Mouse (Mus musculus) left cerebral cortex, adult 18-20 months (tissue): ENCODE measurements around the gene Atp2b4. TPM values are rescaled to one million over a fixed set of nuclear protein-coding genes. Genes with fewer than 3 reads are reported as not detected.
A peak's percentile ranks its signal among the peaks of the same experiment; 100 is the strongest.

ENCODE experiments used
- DNase-seq, 2 experiments: peaks; one replicate each; pipeline ENCODE4 v3.0.0; 2021 to 2022; ENCODE audit warnings: low spot score in 2 of 2, mixed read lengths in 1 of 2
- long read RNA-seq, 2 experiments: library from polyadenylated mRNA; stranded (forward); transcript quantifications; one replicate each; pipeline ENCODE4 v2.0.0; 2021
- total RNA-seq, 2 experiments: library from RNA; stranded (reverse); gene quantifications; 2 replicates each; pipeline ENCODE4 v1.2.3; 2021

Gene Atp2b4
- 100 to 1,000 TPM; 221 to 267 TPM for total RNA-seq
- long read RNA-seq, experiment 1, partial matches to known transcripts = 5 of 38 reads
- long read RNA-seq, experiment 1, other reads (novel, unspliced or antisense) = 33 of 38 reads
- long read RNA-seq, experiment 2, partial matches to known transcripts = 1 of 12 reads
- long read RNA-seq, experiment 2, other reads (novel, unspliced or antisense) = 11 of 12 reads

DNA sequence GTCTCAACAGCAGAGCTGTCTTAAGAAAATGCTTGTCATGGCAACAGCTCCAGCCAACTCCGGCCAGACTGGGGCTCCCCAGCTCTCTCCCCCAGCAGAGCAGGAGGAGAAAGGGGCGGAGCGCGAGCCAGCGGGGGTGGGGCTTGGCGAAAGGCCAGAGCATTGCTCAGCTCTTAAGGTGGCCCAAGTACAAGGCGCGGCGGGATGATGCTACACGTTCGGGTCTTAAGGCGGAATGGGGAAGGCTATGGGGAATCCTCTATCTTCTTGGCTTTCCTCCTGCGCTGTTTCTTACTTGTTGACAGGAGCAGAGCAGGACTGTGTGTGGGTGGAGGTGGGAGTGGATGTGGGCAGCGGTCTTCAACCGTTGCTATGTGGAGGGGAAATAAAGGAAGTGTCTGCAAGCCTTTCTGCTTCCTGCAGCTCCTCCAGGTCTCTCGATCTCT, at the start of gene Atp2b4:
Gene Atp2b4, minus strand, starts transcription at position 94 of the 446 bp plus-strand sequence.
- peak; percentile 91 to 96 for DNase-seq

DNA sequence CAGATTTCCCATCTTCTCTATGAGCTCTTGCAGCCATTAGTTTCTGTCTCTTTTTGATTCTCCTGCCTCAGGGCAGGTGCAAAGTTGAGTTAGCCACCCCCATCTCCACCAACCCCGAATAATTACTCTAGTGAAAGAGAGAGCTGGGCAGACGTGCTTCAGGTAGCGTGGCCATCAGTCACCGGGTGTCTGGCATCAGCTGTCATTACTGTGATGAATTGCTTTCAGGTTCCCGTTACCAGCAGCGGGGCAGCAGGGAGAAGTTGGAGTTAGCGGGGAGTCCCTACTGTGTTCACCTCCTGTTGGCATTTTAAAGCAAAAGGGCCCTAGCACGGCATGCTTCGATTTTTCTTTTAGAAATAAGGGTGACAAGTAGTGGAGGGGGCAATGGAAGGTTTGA, 43.9 kb upstream of the Atp2b4 start:
- no peak for DNase-seq

DNA sequence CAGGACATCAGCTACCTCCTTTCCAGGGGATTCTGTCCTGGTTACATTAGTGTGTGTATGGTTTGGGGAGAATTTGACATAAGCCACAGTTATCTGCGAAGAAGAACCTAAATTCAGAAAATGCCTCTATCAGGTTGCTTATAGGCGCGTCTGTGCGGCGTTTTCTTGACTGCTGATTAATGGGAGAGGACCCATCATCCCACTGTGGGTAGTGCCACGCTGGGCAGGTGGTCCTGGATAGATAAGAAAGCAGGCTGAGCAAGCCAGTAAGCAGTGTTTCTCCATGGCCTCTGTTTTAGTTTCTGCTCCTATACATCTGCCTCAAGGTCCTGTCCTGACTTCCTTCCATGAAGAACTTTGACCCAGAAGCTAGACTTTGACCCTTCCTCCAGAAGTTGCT, 43.1 kb upstream of the Atp2b4 start:
- no peak for DNase-seq

DNA sequence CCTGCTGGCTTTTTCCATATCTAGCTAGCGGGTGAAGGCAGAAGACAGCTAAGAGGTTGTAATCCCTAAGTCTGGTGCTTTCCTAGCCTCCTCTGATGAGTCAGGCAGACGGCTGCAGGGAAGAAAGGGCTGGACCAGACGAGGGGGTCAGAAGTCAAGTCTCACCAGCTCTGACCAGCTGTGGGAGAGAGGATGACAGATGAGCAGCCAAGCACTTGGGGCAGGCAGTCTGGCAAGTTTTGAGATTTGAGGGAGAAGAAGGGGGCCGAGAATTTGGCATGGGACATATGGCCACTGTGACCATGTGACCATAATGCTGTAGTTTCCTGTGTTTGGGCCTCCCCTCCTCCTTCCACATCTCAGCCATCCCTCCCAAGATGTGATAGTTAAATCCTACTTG, 42.5 kb upstream of the Atp2b4 start:
- no peak for DNase-seq

DNA sequence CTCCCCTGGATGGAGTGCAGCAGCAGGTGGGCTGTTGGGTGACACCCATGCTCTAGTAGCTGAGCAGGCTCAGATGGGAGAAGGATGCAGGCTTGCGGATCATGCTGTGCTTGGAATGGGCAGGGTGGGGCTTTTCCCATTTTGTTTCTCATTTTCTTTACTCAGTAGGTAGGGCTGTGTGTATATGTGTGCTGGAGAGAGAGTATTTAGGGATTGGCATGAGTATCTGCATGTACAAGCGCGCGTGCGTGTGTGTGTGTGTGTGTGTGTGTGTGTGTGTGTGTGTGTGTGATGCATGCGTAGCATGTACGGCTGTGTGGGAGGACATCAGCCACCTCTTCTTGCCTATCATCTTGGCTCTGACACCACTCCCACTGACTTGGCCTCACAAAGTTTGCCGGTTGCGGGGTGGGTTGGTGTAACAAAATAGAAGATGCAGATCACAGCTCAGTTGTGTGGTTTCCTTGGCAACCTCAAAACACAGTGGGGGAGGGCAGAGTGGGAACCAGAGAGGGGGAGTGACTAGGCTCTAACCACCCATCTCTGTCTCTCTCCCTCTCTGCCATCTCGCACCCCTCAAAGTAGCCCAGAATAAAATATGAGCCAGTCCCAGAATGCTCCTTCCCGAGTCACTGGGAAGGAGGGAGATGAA, 41.4 kb upstream of the Atp2b4 start:
- peak; percentile 69 to 76 for DNase-seq

DNA sequence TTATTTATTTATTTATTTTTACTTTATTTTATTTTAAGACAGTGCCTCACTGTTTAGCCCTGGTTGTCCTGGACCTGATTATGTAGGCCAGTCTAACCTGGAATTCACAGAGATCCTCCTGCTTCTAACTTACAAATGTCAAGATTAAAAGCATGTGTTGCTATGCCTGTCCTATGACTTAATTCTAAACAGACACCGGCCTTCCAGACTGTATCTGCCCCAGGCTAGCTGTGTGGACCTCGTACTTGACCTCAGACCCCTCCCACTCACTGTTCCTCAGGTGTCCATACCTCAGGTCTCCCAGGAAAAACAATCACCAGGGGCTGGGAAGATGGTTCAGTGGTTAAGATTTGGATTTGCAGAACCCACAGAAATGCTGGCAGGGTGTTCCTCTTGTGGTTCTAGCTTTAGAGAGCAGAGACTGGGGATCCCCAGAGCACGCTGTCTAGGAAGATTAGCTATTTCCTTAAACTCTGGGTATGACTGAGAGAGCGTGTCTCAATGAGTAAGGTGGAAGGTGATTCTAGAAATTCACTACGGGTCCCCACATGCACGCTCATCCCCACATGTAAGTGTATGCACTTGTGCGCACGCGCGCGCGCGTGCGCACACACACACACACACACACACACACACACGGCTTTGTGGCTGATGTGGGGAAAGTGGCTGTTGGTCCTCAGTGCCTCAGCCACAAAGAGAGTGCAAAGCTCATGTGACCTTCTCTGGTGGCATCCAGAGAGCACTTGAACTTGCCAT, 40.5 kb upstream of the Atp2b4 start:
- no peak for DNase-seq

DNA sequence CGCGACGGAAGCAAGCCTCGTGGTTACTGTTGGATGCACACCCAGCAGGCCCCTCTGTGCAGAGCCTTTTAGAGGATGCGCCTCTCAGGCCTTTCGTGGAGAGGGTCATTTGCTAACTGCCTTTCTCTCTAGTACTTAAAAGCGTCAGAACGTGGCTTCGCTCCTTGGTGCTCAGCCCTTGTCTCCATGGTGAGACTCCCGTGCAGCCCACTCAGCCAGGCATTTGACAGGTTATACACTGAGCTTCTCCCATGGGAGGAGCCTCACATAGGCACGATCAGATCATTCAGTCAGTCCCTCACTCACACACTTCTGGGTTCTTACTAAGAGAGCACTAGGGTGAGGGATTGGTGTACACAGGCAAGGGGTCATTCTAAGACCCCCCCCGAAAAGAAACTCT, 39.7 kb upstream of the Atp2b4 start:
- no peak for DNase-seq

DNA sequence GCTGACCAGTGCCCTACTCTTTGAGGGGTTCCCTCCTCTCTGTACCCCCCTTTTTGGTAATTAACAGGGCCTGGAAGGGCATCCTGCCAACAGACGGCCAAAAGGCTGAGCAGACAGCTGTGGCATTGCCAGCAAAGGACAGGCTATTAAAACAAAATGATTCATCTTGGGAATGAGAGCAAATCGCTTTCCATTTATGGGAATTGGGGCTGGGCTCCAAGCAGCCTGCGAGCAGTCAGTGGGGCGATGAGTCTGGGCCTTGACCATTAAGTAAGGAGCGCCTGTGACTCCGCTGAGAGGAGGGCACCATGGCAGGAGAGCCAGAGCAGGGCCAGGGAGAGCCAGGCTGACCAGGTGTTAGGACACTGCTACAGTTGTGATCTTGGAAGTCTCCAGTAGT, 33.5 kb upstream of the Atp2b4 start:
- no peak for DNase-seq

DNA sequence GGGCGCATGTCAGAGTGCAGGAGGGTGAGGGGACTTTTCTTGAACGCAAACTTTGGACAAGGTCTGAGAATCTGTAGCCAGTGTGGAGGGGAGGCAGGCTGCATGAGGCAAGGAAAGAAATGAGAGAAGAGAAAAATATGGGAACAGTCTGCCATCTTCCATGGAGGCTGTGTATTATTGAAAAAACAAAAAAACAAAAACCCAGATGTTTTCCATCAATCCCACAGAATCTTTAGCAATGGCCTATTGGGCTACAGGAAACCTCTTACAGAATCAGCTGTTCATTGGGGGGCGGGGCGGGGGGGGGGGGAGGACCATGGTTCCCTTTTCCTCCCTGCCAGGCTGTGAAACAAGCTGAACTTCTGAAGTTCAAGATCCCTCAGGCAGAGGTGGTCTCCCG, 31.9 kb upstream of the Atp2b4 start:
- no peak for DNase-seq

DNA sequence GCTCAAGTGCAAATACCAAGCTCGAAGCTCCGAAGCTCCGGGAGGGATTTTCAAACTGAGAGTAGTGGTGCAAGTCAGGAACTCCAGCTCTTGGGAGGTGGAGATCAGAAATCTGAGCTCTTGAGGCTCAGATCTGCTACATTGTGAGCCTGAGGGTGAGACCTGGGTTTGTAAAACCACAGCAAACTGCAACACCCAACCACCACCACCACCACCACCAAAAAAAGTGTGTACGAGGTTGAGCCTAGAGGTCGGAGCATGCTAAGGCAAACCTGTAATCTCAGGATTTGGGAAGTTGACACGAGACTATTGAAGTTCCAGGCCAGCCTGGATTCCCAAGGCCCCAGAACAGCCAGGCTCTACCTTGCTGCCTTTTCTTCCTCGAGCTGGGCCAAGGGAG, 25.4 kb upstream of the Atp2b4 start:
- DNase-seq = no peak

DNA sequence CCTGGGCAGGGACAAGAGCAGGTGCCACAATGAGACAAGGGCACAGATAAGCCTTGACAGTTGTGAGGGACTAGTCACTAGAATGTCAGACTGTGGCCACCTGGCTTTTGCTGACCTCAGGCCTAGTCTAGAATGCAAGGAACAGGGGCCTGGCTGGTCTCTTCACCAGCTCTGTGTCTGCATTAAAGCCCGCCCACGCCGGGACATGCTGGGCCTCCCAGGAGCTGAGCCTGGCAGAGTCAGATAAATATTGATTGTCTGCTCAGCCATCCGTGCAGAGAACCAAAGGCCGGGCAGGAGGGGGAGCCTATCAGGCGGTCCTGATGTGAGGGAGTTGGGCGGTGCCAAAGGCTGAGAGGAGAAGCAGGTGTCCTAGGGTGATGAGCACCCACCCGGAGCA, 24.7 kb upstream of the Atp2b4 start:
- DNase-seq = no peak

DNA sequence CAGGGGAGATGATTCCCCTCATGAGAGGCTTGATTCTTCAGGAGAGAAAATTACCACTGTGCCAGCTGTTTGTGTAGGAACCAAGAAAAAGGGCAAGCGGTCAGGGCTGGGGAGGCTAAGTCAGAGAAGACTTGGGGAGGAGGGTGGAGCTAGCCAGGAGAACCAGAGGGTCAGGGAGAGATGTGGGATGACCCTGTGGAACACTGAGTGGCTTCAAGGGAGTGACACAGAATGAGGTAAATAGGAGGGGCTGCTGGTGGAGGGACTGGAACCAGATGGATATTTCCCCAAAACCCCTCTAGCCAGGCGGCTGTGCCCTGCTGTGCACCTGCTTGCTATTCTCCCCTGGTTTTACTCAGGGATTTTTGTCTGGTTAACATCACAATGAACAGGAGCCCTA, 24.3 kb upstream of the Atp2b4 start:
- no peak for DNase-seq

DNA sequence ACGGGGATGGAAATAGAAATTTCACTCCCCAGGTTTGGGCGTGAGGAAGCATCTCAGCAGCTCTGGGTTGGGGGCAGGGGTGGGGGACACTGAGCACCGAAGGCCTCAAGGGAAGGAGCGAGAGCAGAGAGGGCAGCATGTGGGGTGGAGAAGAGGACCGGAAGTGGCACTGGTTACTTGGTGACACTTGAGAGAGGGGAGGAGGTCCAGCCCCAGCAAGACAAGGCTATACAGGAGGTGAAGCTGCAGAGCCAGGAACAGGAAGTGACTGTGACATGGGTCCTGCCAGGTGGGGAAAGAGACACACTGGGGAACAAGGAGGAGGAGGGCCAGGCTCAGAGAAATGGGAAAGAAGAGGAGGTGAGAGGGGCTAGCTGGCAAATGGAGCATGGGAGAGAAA, 20.3 kb upstream of the Atp2b4 start:
- no peak for DNase-seq

DNA sequence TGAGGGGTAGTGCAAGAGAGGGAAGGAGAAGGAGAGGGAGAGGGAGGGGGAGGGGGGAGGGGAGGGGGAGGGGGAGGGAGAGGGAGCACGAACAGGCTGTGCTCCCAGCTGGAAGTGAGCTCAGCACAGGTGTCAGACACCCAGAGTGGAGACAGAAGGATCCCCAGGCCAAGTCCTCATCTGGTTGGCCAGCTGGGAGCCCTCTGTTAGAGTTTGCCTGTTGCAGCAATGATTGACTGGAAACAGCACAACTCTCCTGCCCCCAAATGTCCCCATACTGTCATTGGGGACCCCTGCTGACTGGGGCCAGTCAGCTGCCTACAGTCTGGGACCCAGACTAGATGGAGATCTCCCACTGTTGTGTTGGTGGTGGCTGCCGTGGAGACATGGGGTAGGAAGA, 19.3 kb upstream of the Atp2b4 start:
- no peak for DNase-seq

DNA sequence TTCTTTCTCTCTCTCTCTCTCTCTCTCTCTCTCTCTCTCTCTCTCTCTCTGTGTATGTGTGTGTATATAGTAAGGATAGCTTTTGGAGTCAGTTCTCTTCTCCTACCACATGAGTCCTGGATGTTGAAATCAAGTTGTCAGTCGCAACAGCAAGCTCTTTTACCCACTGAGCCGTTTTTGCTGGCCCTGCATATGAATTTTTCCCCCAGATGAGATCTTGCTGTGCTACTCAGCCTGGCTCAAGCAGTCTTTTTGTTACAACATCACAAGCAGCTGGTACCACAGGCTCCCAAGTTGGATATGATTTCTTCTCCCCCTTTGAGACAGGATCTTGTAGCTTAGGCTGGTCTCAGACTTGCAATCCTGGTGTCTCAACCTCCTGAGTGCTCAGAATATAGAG, 17.7 kb upstream of the Atp2b4 start:
- DNase-seq = no peak

DNA sequence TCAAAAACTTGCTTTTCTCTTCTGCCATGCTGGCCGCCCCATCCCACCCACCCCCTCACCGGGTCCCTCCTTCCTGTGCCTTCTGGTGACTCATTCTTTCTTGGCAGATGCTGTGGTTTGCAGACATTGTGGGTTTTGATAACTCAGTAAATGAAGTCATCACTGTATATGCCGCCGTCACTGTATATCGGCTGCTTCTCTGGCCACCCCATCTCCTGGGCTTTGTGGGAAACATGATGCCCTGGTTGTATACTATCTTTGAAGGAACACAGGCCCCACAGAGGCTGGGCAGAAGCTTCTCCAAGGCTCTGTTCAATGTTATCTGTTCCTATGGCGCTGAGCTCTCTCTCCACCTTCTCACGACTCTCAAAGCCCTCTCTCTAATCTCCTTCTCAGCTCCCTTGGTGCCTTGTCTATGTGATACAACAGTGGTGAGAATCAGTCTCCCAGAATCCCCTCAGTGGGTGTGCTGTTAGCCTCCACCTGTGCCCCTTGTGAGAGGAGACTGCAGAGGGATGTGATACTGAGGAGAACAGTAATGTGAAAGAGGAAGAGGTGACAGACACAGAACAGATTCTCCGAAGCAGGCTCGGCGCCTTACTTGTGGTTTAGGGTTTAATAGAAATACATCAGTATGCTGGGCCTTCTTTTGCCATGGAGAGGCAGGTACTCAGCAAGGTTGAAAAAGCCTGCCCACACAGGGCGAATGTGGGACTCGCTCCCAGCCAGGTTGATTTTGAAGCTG, 15.1 kb upstream of the Atp2b4 start:
- DNase-seq = no peak

DNA sequence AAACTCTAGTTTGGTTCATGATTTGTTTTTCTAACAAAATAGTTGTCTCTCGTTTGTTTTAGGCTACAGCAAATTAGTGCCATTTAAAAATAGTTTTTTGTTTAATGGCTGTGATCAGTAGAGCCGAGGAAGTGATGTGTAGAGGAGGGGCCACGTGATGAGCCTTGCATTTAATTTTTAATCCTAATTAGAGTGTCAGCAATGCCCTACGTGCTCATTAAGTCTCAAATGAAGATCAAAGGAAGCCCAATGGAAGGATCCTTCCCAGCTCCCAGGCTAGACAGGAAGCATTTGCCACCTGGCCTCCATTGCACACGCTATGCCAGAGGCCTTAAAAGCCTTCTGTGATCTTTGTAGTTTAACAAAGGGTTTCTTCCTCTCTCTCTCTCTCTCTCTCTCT, 8.5 kb upstream of the Atp2b4 start:
- DNase-seq = no peak

DNA sequence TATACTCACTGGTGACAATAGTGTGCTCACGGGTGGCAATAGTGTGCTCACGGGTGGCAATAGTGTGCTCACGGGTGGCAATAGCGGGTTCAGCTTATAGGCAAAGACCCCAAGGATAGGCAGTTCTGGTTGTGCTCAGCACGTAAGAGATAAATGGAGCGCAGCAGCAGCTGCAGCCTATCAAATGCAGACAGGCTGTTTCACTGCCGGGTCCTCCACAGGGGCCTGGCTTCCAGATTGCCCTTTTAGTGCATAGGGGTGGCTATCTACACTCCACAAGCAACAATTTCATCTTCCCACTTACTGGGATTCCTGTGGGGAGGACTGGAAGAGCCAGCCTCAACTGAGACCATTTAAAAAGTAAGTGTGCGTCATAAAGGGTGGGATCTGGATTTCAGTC, 7.2 kb upstream of the Atp2b4 start:
- DNase-seq = no peak

DNA sequence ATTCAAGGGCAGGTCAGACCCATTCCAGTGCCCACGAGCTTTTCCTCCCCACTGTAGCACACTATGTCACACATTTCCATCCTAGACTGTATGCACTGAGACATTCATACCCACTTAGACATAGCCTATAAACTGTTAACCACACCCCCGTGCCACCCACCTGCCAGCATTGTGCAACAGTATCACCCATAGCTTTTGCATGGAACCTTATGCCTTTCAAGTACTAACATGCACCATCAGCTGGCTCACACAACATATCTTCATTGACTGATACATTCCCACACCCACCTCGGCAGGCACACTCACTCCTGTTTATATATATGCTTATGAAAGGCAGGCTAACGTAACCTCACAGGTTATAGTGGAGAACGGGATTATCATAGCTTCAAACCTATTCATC, 902 bp upstream of the Atp2b4 start:
- DNase-seq = no peak

DNA sequence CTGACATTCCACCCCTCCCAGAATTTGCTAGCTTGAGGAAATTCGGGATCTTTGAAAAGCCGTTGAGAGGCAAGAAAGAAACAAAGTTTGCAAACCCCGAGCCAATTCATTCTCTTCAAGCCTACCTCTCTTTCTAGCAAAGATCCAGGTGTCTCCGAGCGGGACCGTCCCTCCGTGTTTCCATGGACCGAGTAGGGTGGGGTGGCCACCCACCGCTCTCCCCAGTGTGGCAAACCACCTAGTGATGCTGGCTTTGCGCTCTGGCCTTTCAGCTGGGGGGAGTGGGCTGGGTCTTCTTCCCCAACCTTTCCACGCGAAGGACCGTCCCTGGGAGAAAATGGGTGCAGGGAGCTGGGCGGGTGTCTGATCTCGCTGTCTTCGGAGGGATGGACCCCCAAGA, 329 bp downstream of the Atp2b4 start:
- no peak for DNase-seq

DNA sequence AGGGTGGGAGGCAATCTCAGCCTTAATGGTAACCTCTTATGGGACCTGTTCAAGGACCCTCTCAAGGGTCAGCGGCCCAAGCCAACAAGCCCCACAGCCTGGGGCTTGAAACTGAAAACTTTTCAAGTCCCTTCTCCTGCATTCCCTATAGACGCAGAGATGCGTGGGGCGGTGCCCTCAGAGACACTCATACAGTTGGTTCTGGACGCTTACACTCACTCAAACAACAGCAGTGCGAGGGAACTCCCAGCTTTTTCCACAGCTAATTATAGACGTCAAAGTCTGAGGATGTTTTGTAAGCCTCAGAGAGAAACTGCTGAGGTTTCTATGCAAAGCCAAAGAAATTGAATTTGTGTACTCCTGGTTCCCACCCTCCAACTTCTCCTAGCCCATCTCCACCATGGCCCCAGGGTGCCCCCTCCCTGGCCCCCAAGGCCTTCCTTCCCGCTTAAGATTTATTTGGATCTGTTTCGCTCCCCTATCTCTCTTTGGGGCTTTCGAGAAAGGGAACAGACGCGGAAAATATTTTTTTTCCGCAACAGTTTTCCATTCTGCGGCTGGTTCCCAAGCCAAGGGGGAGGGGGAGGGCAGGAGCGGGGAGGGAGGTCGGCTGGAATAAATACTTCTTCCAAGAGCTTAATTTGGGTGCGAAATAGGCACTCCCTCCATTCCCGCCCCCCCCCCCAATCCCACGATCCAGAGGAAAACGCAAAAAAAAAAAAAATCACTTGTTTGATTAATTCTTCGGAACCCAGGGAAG, 975 bp downstream of the Atp2b4 start:
- peak in 1 of 2 experiments; percentile 21 for DNase-seq
